ENCODE assay signal across 8 mouse cellular contexts in genomic region chr3:51739049-51739834, GRCm38 (mm10).
DNase-seq lines count a peak whose midpoint lies in the region; ATAC-seq lines count a peak whose summit lies in the region.

No protein-coding gene starts in this region.

- WGBS in heart, embryonic 13.5 days: 12% methylated on average over 12 of the region's 12 CpGs
- WGBS in hindbrain, embryonic 12.5 days: 7% methylated on average over 12 of the region's 12 CpGs
- 6% methylated on average over 12 of the region's 12 CpGs for WGBS in limb, embryonic 13.5 days
- WGBS in neural tube, embryonic 13.5 days: 4% methylated on average over 12 of the region's 12 CpGs

- no peaks in the 10 kb centered on the region for H3K9me3 ChIP-seq in heart, embryonic 13.5 days
- no peaks in the 10 kb centered on the region for H3K9me3 ChIP-seq in hindbrain, embryonic 12.5 days (replicated peaks)
- H3K9me3 ChIP-seq in limb, embryonic 13.5 days: no peaks in the 10 kb centered on the region
- no peaks in the 10 kb centered on the region for H3K9me3 ChIP-seq in neural tube, embryonic 13.5 days

- no peaks in the 10 kb centered on the region for H3K36me3 ChIP-seq in heart, embryonic 13.5 days
- H3K36me3 ChIP-seq in hindbrain, embryonic 12.5 days: no peaks in the 10 kb centered on the region
- H3K36me3 ChIP-seq in limb, embryonic 13.5 days: no peaks in the 10 kb centered on the region
- H3K36me3 ChIP-seq in neural tube, embryonic 13.5 days: no peaks in the 10 kb centered on the region

- peak overlapping the region; percentile 65 for H3K9ac ChIP-seq in heart, embryonic 13.5 days
- no peak overlapping the region for H3K9ac ChIP-seq in hindbrain, embryonic 12.5 days
- no peak overlapping the region for H3K9ac ChIP-seq in limb, embryonic 13.5 days
- peak overlapping the region; percentile 65 for H3K9ac ChIP-seq in neural tube, embryonic 13.5 days

- peak overlapping the region; percentile 45 for H3K4me2 ChIP-seq in heart, embryonic 13.5 days
- no peak overlapping the region for H3K4me2 ChIP-seq in hindbrain, embryonic 12.5 days (replicated peaks)
- peak overlapping the region; percentile 23 for H3K4me2 ChIP-seq in limb, embryonic 13.5 days (replicated peaks)
- H3K4me2 ChIP-seq in neural tube, embryonic 13.5 days: peak overlapping the region; percentile 41

- H3K27ac ChIP-seq in heart, embryonic 13.5 days (replicated peaks): peak overlapping the region; percentile 76
- H3K27ac ChIP-seq in hindbrain, embryonic 12.5 days: peak overlapping the region; percentile 82
- H3K27ac ChIP-seq in limb, embryonic 13.5 days: peak overlapping the region; percentile 70
- H3K27ac ChIP-seq in neural tube, embryonic 13.5 days (replicated peaks): peak overlapping the region; percentile 98

- DNase-seq in heart, adult 9 months (ENCODE audit: low spot score in 2 of 2): no peak
- DNase-seq in embryo, embryonic 10 days (ENCODE audit: low spot score): peak; percentile 76
- no peak for DNase-seq in cerebellum, adult 18-20 months

- H3K4me3 ChIP-seq in heart, embryonic 13.5 days: no peak overlapping the region
- H3K4me3 ChIP-seq in hindbrain, embryonic 12.5 days: no peak overlapping the region
- no peak overlapping the region for H3K4me3 ChIP-seq in limb, embryonic 13.5 days
- H3K4me3 ChIP-seq in neural tube, embryonic 13.5 days: no peak overlapping the region

- peaks cover 72% of the 10 kb centered on the region for H3K4me1 ChIP-seq in heart, embryonic 13.5 days
- peaks cover 34% of the 10 kb centered on the region for H3K4me1 ChIP-seq in hindbrain, embryonic 12.5 days
- H3K4me1 ChIP-seq in limb, embryonic 13.5 days: peaks cover 50% of the 10 kb centered on the region
- H3K4me1 ChIP-seq in neural tube, embryonic 13.5 days (replicated peaks): peaks cover 52% of the 10 kb centered on the region

- no peak for ATAC-seq in heart, embryonic 13.5 days (ENCODE audit: extremely low read depth, insufficient number of reproducible peaks, low FRiP score, low TSS enrichment)
- ATAC-seq in hindbrain, embryonic 12.5 days (ENCODE audit: low FRiP score): peak; percentile 88
- peak; percentile 88 for ATAC-seq in limb, embryonic 13.5 days (ENCODE audit: low FRiP score, low read depth)
- ATAC-seq in neural tube, embryonic 13.5 days (ENCODE audit: low read depth): peak; percentile 89
- ATAC-seq in CD4-positive, CD25-positive, alpha-beta regulatory T cell, adult 4 months: no peak

- H3K27me3 ChIP-seq in heart, embryonic 13.5 days (replicated peaks): 0 out of 2 replicates have a peak, but pooled peaks cover 3% of the 10 kb centered on the region
- H3K27me3 ChIP-seq in hindbrain, embryonic 12.5 days: no peaks in the 10 kb centered on the region
- peaks cover 69% of the 10 kb centered on the region for H3K27me3 ChIP-seq in limb, embryonic 13.5 days
- no peaks in the 10 kb centered on the region for H3K27me3 ChIP-seq in neural tube, embryonic 13.5 days

Comparison
In these comparisons a context has a peak if more than half of its experiments do, and no peak if none do; other contexts are left out.
1. ATAC-seq: peak in hindbrain, embryonic 12.5 days (single experiment), limb, embryonic 13.5 days (single experiment) and neural tube, embryonic 13.5 days (single experiment); none in heart, embryonic 13.5 days (single experiment) and CD4-positive, CD25-positive, alpha-beta regulatory T cell, adult 4 months (single experiment).
2. H3K9ac ChIP-seq: peak in heart, embryonic 13.5 days (single experiment) and neural tube, embryonic 13.5 days (single experiment); none in hindbrain, embryonic 12.5 days (single experiment) and limb, embryonic 13.5 days (single experiment).
3. Peak in every context shown above with its lines, with median percentiles within 50 percentile points of each other: H3K27ac ChIP-seq.